Mouse (Mus musculus): ENCODE data around the gene Zfp652.

- TF ChIP-seq CTCF (IDR thresholded peaks at IDR 0.05; ENCODE audit: insufficient read depth, low read length) (no peak), POLR2A (IDR thresholded peaks at IDR 0.05; ENCODE audit: borderline replicate concordance, extremely low read depth, low read depth, low read length) (no peak)
These were observed 71.0 kb downstream of the Zfp652 start for GRCm38 (mm10) chr11:95783457-95783856.

All from lung, adult 2 months (tissue).